Mouse (Mus musculus) megakaryocyte, embryonic 14.5 days (primary cell): ENCODE results near the gene 9330182L06Rik.

Source experiments
- FLI1 ChIP-seq: IDR thresholded peaks from 2 replicates; pipeline ENCODE4 v1.6.1; 2012; ENCODE audit warnings: low read length, inconsistent platforms, mixed read lengths
- GATA1 ChIP-seq: IDR thresholded peaks from 3 replicates; pipeline ENCODE4 v1.6.1; 2012; ENCODE audit warnings: mixed read lengths, low read length, inconsistent platforms, borderline replicate concordance

- TF ChIP-seq FLI1 (no peak), GATA1 (no peak)
Measured at GRCm38 (mm10) chr5:9449570-9449969, 183.7 kb downstream of the 9330182L06Rik start.
